Mouse (Mus musculus): ENCODE measurements around the gene Iqce. TPM values are rescaled to one million over a fixed set of nuclear protein-coding genes. Genes with fewer than 3 reads are reported as not detected.

The Iqce gene
- total RNA-seq, 1 experiment from 2014 or later = 21.2 TPM

DNA sequence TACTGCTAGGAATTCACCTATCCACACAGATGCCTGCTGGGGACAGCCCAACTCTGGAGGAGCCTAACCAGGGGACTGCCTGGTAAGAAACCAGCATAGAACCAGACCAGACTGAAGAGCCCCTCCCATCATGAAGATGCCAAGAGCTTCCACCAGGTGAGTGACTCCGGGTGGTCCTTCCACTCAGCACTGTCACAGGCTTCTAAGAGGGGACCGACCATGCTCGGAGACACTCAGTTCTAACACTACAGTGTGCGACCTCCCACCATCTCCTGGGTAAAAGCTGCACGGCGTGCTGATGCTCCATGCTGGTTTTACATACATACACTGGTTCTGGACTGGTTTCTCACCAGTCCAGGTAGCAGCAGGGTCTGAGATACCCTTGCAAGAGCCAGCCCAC is 56.0 kb downstream of the Iqce start:
- ATAC-seq (ENCODE audit: extremely low read depth, insufficient number of reproducible peaks, low FRiP score, poor library complexity, severe bottlenecking) = no peak

DNA sequence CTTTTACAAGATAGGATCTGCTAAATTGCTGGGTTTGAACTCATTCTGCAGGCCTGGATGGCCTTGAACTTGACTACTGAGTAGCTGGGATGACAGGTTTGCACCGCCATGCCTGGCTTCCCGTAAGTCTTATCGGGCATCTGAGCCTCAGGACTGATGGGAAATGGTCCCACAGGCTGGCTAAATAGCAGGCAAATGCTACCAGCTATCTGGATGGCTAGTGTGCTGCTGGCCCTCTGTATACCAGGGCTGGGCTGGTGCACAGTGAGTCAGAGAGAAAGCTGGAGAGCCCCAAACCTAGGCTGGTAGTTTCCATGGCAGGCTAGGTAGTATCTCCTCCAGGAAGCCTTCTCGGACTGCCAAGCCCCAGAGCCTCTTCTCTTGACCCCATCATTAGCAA is 56.7 kb downstream of the Iqce start:
- no peak for ATAC-seq (ENCODE audit: extremely low read depth, insufficient number of reproducible peaks, low FRiP score, poor library complexity, severe bottlenecking)

DNA sequence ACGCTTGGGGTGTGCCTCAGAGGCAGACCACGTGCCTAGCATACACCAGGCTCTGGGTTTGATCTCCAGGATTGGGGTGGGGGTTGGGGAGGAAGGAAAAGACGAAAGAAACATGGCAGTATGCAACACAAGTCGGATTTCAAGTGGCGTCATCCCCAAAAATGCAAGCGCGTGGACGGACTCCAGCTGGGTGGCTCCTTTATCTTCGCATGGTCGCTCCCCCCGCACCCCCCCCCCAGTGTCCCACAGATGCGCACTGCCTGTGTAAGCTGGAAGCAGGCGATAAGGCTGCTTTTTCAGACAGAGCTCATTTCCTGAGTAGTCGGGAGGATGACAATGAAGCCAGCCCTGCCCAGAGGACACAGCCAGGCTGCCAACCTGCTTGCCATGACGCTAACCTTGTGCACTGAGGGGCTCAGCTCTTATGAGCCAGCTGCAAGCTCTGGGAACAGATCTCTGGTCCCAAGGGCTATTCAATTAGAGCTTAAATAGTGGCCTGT is 57.4 kb downstream of the Iqce start:
- ATAC-seq (ENCODE audit: extremely low read depth, insufficient number of reproducible peaks, low FRiP score, poor library complexity, severe bottlenecking) = no peak

DNA sequence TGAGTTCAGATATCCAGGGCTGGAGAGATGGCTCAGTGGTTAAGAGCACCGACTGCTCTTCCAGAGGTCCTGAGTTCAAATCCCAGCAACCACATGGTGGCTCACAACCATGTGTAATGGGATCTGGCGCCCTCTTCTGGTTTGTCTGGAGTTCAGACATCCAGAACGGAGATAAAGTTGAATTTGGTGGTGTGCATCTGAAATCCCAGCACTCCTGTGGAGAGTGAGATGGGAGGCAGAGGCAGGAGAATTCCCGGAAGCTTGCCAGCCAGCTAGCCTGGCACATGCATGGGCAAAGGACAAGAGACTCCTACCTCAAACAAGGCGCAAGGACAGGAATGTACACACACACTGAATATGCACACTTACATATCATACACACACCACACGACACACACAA is 57.9 kb downstream of the Iqce start:
- ATAC-seq (ENCODE audit: extremely low read depth, insufficient number of reproducible peaks, low FRiP score, poor library complexity, severe bottlenecking) = no peak

DNA sequence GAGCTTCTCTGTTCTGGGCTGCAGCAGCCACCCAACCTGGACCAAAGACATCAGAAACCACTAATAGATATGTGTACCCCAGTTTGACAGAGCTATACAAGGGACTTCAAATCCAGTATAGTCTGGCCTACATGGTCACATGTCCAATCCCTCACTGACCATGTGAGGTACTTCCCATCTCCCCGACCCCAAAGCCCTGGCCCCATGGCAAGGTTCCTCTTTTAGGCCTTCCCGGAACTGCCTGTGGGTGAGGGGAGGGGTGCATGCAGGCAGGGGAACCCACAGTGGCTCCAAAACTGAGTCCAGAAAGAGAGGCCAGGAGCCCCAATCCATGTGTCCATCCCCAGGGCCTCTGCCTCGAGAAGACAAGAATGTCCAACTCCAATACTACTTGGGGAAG is 60.1 kb downstream of the Iqce start:
- peak; percentile 80 for ATAC-seq (ENCODE audit: extremely low read depth, insufficient number of reproducible peaks, low FRiP score, poor library complexity, severe bottlenecking)

DNA sequence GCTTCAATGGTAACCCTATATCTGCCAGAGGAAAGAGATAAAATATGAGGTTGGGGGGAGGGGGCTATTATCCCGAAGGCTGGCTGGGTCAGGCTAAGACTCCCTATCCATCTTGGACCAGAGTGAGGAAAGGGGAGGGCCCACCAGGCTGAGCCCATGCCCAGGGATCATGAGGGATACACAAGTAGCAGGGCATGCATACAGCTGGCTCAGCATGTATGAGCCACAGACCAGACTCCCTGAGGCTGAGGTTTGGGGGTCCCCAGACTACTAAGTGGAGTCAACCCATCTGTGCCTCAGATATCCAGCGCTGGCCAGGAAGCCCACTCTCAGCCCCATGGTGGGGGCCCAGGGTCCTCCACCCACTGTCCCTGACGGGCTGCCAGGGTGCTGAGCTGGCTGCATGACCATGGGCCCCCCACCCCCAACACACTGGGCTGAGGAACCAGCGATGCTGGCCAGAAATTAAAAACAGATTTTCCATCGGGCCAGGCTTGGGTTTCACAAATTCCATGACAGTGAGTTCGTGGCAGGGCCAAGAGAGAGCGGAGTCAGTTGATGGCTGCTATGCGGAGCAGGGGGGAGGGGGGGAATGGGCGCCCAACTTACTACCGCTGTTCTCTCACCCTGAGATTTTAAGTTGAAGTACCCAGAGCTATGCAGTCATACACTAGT is 60.8 kb downstream of the Iqce start:
- ATAC-seq (ENCODE audit: extremely low read depth, insufficient number of reproducible peaks, low FRiP score, poor library complexity, severe bottlenecking) = no peak

DNA sequence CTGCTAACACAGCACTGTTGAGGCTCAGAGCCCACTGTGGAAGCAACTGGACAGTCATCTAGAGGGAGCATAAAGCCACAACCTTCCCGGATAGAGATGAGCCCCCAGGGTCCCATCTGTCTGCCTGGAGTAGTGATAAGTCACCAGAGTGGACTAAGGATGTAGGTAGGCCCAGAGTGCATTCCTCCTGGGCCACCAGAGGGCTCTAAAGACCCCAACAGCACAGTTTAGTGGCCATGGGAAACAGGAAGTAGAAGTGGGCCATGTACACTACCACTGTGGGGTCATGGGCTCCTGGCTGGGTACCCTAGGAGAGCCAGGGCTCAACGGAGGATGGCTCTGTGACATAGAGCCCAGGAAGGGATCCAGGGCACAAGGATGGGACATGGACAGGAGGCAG is 61.4 kb downstream of the Iqce start:
- no peak for ATAC-seq (ENCODE audit: extremely low read depth, insufficient number of reproducible peaks, low FRiP score, poor library complexity, severe bottlenecking)

DNA sequence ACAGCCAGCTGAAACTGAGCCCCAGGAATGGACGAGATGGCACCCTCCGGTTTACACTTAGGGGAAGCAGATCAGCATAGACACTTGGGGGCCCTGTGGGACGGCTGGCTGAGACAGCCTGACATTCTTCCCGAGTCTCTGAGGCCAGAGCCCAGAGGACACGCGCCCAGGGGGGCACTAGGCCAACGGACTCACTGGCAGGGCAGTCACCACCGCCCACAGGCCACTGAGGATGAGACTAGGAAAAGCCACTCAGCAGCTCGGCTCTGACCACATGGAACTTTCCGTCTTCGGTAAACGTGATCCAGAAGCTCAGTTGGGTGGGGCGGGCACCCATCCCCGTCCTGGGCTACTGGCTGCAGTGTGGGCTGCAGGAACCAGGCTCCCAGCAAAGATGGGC is 62.3 kb downstream of the Iqce start:
- ATAC-seq (ENCODE audit: extremely low read depth, insufficient number of reproducible peaks, low FRiP score, poor library complexity, severe bottlenecking) = no peak

DNA sequence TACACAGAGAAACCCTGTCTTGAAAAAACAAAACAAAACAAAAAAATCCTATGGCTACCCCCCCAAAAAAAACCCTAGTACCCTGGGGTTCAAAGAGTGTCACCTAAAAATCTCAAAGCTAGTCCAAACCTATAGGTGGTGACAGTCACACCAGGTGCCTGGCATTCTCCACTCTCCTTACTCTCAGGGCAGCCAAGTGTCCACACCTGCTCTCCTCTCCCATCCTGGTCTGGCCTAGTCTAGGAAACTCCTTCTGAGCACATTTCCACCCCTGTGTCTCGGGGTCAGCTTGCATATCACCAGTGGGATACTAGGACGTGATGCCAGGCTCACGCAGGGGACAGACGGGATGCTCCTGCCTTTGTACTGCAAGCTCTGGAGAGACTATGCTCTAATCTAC is 62.9 kb downstream of the Iqce start:
- no peak for ATAC-seq (ENCODE audit: extremely low read depth, insufficient number of reproducible peaks, low FRiP score, poor library complexity, severe bottlenecking)

DNA sequence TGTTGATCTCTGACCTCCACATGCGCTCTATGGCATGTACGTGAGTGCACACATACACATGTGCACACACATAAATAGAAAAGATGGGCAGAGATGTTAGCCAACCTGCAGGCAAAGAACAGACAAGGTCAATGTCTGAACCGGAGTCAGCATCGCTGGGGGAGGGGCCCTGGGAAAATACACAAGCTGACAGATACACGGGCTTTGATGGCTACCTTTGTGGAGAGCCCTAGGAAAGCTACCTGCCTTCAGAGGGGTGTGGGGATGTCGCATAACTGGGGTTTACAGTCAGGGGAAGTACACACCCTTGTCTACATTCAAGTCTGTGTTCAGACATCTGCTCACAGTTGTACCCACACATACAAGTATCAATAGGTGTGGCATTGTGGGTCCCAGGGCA is 63.7 kb downstream of the Iqce start:
- no peak for ATAC-seq (ENCODE audit: extremely low read depth, insufficient number of reproducible peaks, low FRiP score, poor library complexity, severe bottlenecking)

DNA sequence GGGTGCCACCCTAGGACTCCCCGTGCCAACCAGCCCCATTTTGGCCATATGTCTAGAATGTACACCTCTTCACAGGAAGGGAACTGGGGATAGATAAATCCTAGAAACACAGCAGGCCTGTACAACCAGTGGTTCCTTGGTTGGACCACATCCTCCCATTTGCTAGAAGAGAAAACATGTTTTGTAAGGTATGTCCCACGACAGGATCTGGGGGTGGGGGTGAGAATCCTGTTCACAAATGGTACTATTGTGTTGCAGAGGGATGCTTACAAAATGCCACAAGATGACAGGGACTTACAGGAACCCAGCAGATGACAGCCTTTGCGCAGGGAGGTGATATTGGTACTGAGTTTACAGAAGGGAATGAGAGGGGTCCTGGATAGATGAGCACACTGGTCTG is 64.2 kb downstream of the Iqce start:
- ATAC-seq (ENCODE audit: extremely low read depth, insufficient number of reproducible peaks, low FRiP score, poor library complexity, severe bottlenecking) = no peak

DNA sequence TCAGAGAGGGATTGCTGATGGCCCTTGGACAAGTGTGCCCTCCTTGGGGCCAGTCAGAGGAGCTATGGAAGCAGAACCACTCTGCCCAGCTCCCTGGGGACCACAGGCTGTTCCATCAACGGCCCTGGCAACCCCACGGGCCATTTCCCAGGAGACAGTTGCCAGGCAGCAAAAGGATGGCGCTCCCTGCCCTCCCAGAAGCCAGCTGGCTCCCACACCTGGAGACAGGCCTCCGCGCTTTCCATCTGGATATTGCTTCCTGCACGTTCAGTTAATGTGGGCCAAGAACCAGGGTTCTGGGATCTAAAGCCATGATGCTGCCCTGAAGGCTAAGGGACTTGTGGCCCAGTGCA is 65.1 kb downstream of the Iqce start:
- no peak for ATAC-seq (ENCODE audit: extremely low read depth, insufficient number of reproducible peaks, low FRiP score, poor library complexity, severe bottlenecking)

DNA sequence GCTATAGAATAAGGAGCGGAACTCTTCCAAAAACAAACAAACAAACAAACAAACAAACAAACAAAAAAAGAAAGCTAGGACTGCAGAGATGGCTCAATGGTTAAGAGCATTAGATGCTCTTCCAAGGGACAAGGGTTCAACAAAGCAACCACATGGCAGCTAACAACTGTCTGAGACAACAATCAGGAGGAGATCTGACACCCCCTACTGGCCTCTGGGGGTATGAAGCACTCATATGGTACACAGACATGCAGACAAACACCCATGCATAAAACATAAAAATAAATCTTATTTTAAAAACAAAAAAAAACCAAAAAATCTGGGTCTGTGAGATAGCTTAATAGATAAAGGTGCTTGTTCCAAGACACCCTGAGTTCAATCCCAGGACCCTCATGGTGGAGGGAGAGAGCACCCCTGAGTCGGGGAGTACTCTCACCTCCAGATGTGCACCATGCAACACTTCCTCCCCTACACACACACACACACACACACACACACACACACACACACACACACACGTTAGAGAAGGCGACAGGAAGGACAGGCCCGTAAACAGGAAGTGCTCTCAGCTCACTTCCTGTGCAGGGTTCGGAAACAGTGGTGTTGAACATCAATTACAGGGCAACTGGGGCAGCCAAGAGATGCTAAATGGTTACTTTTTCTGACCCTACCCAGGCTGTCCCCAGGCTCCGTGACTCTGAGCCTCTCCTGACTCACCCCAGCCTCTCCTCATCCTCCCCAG is 65.7 kb downstream of the Iqce start:
- peak; percentile 61 for ATAC-seq (ENCODE audit: extremely low read depth, insufficient number of reproducible peaks, low FRiP score, poor library complexity, severe bottlenecking)

DNA sequence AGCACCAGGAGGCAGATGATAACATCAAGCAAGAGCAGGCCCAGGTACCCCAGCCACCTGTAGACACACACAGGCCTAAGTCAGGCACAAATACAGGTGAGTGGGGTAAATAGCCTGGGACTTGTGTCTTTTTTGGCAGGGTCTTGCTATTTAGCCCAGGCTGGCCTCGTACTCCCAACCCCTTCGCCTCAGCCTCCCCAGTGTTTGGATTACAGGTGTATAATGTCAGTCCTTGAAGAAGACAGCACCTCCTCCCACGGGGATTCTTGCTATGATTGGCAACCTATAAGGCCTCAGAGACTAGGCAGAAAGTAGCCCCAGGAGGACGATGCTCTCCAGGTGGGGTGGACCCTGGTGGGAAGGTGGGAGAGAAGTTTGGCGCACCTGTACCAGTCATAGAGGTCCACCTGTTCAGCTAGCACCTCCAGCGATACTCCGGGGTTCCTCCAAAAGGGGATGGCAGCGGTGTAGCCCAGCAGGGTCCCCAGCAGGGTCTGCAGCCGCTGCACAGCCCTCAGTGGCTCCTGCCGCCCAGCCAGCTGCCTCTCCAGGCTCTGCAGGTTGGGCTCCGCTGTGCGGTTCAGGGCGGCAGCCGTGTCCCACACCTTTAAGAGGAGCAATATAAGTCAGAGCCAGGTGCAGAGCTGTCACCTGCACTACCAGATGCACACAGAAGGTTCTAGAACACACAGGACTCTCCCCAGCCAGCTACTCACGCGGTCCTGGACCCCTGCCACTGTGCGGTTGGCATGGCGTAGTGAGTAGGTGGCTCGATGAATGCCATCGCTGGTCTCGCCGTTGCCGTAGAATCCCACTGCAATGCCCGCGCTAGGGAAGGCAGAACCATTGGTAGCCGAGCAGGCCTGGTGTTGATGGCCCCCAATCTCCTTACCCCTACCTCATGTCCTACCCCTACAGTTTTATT is 67.1 kb downstream of the Iqce start:
- no peak for ATAC-seq (ENCODE audit: extremely low read depth, insufficient number of reproducible peaks, low FRiP score, poor library complexity, severe bottlenecking)

DNA sequence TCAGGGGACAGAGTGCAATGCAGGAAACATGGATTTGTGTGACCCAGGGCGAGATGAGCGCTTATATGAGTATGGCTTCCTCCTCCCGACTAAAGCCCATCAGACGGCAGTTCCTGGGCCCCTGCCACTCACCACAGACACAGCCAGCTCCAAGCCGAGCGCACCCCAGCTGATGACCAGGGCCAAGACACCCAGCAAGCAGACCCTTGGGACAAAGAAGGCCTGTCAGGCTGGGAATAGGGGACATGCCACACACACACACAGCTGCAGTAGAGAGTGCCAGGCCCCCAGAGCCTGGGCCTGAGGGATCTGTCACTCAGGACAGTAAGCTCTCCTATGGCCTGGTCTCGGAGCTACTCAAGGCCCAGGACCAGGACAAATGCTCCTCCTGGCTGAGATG is 68.7 kb downstream of the Iqce start:
- no peak for ATAC-seq (ENCODE audit: extremely low read depth, insufficient number of reproducible peaks, low FRiP score, poor library complexity, severe bottlenecking)

DNA sequence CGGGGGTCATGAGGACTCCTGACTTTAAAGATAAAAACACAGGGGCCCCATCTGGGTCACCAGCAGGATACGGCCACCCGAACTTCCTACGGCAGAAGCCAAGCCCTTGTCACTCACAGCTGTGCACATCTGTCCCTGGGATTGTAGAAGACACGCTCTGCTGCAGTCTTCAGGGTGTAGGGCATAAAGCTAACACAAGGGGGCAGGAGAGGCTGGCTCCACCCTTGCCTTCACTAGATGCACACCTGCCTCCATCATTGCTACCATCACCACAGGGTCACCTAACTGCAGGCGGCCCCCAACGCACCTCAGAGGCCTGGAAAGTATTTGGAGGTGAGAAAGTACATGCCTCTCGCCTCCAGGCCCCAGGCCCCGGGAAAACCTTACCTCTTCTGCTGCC is 73.2 kb downstream of the Iqce start:
- ATAC-seq (ENCODE audit: extremely low read depth, insufficient number of reproducible peaks, low FRiP score, poor library complexity, severe bottlenecking) = peak; percentile 63

DNA sequence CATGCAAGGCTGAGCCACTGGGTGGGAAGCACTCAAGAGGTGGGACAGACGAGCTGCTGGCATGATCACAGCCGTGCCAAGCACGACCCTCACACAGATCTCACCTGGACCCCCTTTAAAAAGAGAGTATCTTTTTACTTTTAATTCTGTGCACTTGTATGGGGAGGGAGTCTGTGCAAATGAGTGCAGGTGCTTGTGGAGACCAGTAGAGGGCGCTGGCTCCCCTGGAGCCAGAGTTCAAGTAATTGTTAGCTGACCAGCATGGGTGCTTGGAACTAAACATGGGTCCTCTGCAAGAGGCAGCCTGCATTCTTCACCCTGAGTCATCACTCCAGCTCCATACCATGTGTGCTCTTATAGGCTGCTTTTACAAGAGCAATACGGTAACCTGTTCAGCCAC is 74.6 kb downstream of the Iqce start:
- ATAC-seq (ENCODE audit: extremely low read depth, insufficient number of reproducible peaks, low FRiP score, poor library complexity, severe bottlenecking) = no peak

DNA sequence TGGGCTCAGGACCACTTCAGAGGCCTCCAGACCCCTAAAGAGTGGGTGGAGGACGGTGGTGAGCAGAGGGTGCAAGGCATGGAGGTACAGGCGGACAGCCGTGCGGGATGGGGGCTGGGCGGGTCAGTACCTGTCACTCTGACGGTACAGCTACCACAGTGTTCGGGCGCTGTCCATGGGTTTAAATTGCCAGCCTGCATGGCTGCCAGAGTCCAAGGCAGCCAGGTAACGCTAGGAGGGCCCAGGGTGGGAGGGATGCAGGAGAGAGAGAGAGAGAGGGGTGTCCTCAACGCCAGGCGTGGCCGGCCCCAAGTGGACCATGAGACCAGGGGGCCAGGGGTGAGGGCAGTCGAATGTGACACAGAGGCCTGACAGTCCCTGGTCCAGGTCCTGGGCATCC is 77.2 kb downstream of the Iqce start:
- no peak for ATAC-seq (ENCODE audit: extremely low read depth, insufficient number of reproducible peaks, low FRiP score, poor library complexity, severe bottlenecking)

DNA sequence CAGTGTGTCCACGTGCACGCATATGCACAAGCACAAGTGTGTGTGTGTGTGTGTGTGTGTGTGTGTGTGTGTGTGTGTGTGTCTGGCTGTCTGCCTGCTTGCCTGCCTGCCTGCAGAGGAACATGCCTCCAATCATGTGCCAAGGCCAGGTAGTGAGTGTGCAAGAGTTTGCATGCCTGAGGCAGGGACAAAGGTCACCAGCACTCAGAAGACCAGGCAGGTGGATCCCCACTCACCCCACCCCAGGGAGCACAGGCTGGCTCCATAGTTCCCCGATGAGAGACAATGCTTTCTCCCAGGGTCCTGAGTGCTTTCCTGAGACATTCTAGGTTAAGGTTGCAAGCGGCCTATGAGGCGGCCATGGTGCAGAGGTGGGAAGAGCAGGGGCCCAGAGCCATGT is 77.9 kb downstream of the Iqce start:
- no peak for ATAC-seq (ENCODE audit: extremely low read depth, insufficient number of reproducible peaks, low FRiP score, poor library complexity, severe bottlenecking)

DNA sequence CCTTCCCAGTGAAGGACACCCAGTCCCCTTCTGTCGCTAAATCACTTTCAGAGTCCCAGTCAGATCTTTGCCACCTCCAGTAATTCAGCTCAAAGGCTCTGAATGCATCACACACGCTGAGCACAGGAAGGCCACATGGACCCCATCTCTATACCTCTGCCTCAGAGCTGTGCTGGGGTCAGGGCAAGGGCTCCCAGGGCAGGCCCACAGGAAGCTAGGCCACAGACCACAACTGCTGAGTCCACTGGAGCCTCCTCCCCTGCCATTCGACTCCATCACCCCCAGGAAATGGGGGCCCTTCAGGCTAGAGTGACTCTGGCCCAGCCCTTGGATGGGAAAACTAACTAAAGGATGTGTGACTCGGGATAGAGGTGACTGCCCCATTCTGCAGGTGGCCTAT is 78.4 kb downstream of the Iqce start:
- ATAC-seq (ENCODE audit: extremely low read depth, insufficient number of reproducible peaks, low FRiP score, poor library complexity, severe bottlenecking) = no peak
